Mouse (Mus musculus) MEL (cell line): ENCODE data around the gene Gla.

Source experiments
- CHD1 ChIP-seq: IDR thresholded peaks from 2 replicates; pipeline ENCODE4 v1.6.1; 2012; ENCODE audit warnings: low read depth, mild to moderate bottlenecking, inconsistent platforms, low read length, improper control_type of control experiment
- CHD2 ChIP-seq: IDR thresholded peaks from 2 replicates; pipeline ENCODE4 v1.6.1; 2011; ENCODE audit warnings: low read length, improper control_type of control experiment
- CTCF ChIP-seq, 3 experiments: IDR thresholded peaks in 2 of 3; conservative IDR thresholded peaks in 1 of 3; 2 replicates each; pipeline ENCODE4 v1.5.1; 2011 to 2012; ENCODE audit warnings: low read length in 3 of 3, low read depth in 2 of 3, mild to moderate bottlenecking in 2 of 3, improper control_type of control experiment in 1 of 3, inconsistent platforms in 1 of 3, mixed read lengths in 1 of 3, moderate library complexity in 1 of 3; ENCODE audit not compliant: control insufficient read depth in 1 of 3, insufficient read depth in 1 of 3, poor library complexity in 1 of 3, severe bottlenecking in 1 of 3
- EP300 ChIP-seq, 2 experiments: IDR thresholded peaks; 2 replicates each; pipeline ENCODE4 v1.6.1; 2011; ENCODE audit warnings: improper control_type of control experiment in 2 of 2, low read length in 2 of 2, low read depth in 1 of 2, mild to moderate bottlenecking in 1 of 2
- MAX ChIP-seq: IDR thresholded peaks from 2 replicates; pipeline ENCODE4 v1.6.1; 2011; ENCODE audit warnings: low read length, improper control_type of control experiment
- MYC ChIP-seq: IDR thresholded peaks from 2 replicates; pipeline ENCODE4 v1.6.1; 2011; ENCODE audit warnings: low read depth, mild to moderate bottlenecking, low read length, improper control_type of control experiment, moderate library complexity
- POLR2A ChIP-seq, 2 experiments: IDR thresholded peaks; 2 replicates each; pipeline ENCODE4 v1.6.1; 2011 to 2012; ENCODE audit warnings: low read length in 2 of 2, mild to moderate bottlenecking in 2 of 2, control low read depth in 1 of 2, improper control_type of control experiment in 1 of 2, low read depth in 1 of 2, moderate library complexity in 1 of 2; ENCODE audit not compliant: control insufficient read depth in 1 of 2, insufficient read depth in 1 of 2, poor library complexity in 1 of 2
- POLR2AphosphoS5 ChIP-seq: IDR thresholded peaks from 2 replicates; pipeline ENCODE4 v1.6.1; 2012; ENCODE audit warnings: low read depth, borderline replicate concordance, mild to moderate bottlenecking, inconsistent platforms, low read length, moderate library complexity, mixed read lengths
- RCOR1 ChIP-seq: IDR thresholded peaks from 2 replicates; pipeline ENCODE4 v1.6.1; 2012; ENCODE audit warnings: low read depth, mild to moderate bottlenecking, inconsistent platforms, low read length, improper control_type of control experiment

- no peak for TF ChIP-seq CHD2
- no peak for TF ChIP-seq EP300 (IDR thresholded peaks at IDR 0.05; ENCODE audit: low read depth in 1 of 2, low read length in 2 of 2)
- no peak for TF ChIP-seq POLR2A (IDR thresholded peaks at IDR 0.05; ENCODE audit: control insufficient read depth in 1 of 2, insufficient read depth in 1 of 2, low read depth in 1 of 2, low read length in 2 of 2, poor library complexity in 1 of 2)
- TF ChIP-seq POLR2AphosphoS5 = no peak
- TF ChIP-seq MAX = no peak
- TF ChIP-seq CTCF (IDR thresholded peaks at IDR 0.05 in 2 of 3, conservative IDR thresholded peaks at IDR 0.05 in 1 of 3; ENCODE audit: control insufficient read depth in 1 of 3, insufficient read depth in 1 of 3, low read depth in 2 of 3, low read length in 3 of 3, poor library complexity in 1 of 3, severe bottlenecking in 1 of 3) = no peak
- no peak for TF ChIP-seq MYC
- no peak for TF ChIP-seq CHD1
- no peak for TF ChIP-seq RCOR1
Measured at GRCm38 (mm10) chrX:134553326-134553725, 47.6 kb downstream of the Gla start.
